Mouse (Mus musculus): ENCODE results near the gene Anpep.

The Anpep gene

DNA sequence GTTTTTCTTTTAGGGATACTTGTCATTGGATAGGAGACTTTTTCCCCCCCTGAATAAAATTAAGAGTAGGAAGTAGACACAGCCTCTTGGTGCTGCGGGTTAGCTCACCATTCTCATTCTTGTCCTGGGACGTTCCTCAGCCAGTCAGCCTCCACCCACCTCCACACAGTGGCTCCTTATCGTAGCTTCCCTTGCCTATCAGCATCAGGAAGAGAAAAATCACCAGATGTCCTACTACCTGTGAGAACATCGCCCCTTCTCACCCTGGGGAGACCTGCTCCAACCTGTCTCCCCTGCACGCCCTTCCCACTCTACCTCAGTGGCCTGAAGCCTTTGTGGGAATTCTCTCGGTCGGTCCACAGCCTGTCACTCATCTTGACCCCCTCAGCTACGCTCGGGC lies at the start of gene Anpep:
TSS of gene Anpep (minus strand) at position 249 of the 400 bp plus-strand sequence.
- no peak for DNase-seq (ENCODE audit: low read depth)

DNA sequence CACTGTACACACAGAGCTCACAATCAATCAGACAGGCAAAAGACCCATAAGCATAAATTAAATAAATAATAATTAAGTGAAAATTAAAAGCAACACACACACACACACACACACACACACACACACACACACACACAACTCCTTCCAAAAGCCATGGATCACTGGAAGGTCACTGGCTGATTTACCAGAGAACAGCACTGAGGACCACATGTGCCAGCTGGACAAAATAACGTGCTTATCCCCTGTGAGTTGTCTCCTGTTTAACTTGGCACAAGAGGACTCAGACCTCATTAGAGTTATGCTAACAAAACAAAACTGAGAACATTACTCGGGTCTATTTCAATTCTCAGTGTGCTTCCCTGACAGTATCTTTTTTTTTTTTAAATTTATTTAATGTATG lies 46.5 kb upstream of the Anpep start:
- no peak for DNase-seq (ENCODE audit: low read depth)

DNA sequence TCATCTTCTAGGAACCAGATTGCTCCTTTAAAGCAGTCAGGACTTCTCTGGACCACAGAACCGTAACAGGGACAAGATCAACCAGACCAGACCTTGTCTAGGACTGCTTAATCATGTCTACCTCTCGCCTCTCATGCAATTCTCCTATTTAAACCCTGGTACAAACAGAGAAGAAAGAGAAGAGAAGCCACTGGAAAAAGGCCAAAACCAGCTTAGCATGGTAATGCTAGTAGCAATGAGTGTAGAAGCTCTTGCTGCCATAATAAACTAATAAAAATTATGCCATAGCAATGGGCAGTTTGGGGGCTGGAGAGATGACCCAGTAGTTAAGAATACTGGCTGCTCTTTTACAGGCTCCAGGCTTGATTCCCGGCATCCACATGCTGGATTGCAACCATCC lies 46.1 kb upstream of the Anpep start:
- DNase-seq (ENCODE audit: low read depth) = no peak

DNA sequence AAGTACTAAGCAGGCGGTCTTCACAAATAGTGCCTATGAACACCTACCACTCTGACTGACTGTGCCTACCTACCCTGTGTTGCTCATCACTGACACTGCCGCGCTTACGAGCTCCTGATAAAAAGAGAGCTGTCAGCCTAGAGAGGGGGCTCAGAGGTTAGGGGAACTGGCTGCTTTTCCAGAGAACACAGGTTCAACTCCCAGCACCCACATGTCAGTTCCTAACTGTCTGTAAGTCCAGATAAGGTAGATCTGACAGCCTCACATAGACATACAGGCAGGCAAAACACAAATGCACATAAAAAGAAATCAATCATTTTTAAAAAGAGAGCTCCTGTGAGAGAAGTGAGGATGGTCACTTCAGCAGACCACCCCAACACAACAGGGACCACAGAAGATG lies 44.3 kb upstream of the Anpep start:
- no peak for DNase-seq (ENCODE audit: low read depth)

DNA sequence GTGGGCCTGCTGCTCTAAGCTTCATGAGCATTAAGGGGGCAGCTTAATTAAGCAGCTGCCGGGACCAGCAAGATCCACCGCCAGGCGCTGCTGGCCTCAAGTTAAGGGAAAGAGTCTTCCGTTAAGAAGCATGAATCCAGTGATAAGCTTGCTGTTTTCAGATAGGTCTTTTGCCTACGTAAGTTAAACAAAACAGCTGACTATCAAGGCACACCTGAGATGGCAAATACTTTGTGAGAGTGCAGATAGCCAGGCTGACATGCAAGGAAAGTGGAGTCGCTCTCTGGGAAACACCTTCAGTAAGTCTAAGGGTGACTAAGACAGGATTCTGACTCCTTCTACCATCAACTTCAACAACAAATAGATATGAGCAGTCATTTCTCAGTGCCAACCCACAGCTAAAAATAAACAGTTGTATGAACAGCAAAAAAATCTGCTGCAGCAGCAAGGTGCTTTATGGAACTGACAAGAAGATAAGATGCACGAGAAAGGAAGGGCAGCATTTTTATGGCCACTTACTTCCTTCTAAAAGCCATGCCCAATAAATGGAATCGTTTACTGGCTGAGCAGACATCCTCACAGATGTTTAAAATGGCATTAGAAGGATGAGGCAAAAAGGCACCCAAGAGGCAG lies 42.4 kb upstream of the Anpep start:
- DNase-seq (ENCODE audit: low read depth) = no peak

DNA sequence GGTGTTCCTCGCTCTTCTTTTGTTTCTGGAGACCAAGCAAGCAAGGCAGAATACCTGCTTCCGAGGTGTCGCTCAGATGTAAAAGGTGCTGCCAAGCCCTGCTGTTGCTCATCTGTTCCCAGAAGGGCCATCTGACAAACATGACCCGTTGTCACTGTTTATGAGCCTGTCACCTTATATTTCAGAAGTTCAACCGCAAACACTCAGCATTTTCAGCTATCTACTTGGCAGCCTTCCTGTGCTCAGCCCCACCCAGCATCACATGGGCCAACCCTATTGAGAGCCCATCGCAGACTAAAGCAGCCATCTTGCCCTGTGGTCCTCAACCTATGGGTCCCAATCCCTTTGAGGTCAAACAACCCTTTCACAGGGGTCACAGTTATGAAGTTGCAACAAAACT lies 39.9 kb upstream of the Anpep start:
- DNase-seq (ENCODE audit: low read depth) = no peak

DNA sequence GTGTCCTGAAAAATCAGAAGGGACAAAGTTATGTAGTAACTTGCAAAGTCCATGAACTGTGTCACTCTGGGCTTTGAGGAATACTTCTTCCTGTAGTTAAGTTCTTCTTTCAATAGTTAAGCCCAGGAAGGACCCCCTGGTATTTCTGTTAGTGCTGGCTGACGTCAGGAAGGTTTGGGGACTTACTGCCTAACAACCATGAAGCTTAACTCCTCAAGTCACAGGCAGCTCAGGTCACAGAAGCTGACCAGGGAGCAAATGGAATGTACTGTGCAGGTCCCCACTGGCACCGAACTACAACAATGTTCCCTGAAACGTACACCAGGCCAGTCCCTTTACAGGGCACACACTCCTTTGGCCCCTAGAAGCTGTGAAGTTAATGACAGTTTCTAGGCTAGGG lies 34.4 kb upstream of the Anpep start:
- no peak for DNase-seq (ENCODE audit: low read depth)

DNA sequence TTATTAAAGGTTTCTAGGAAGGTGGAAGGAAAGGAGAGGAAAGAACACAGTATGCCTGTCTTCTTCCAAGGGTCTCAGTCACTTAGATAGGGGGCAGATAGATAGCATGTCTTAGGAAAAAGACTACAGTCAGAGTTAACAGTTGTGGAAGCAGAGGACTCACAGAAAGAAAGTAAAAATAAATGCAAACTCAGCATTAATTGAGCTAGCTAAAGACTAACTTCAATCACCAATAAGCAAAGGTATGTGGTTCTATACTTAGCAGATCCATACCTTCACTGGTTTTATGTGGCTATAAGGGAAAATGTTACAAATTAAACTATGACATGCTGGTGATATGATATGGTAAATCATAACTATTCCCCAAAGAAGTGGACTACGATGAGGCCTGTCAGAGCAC lies 33.9 kb upstream of the Anpep start:
- no peak for DNase-seq (ENCODE audit: low read depth)

DNA sequence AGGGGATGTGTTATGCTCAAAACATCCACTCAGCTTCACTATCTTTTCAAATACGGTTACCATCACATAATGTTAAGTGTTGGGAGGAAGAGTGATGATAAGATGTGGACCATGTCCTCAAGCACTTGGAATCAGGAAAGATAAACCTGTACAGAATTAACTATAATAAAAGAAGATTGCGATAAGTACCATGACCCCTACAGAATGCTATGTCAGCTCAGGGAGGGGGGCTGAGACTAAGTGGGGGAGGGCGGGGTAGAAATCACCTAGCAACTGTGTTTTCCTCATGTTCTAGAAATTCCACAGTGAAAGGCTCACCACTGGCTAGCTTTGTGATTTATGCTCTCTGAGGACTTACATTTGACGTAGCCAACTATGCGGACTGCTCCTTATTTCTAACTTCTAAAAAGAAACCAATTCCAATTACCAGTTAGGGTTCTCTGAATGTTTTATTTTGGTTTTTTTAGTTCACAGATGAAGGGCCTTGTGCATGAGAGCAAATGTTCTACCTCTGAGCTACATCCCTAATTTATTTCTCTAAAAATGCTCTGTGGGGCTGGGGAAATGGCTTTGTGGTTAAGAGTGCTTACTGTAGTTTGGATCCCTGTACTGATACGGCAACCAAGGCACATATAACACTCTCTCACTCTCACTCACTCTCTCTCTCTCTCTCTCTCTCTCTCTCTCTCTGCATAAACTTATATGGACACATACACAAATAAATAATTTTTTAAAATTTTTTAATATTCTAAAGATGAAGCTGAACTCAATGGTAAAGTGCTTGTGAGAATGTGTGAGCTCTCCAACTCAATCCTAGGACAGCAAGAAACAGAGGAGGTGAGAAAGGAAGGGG lies 31.9 kb upstream of the Anpep start:
- no peak for DNase-seq (ENCODE audit: low read depth)

DNA sequence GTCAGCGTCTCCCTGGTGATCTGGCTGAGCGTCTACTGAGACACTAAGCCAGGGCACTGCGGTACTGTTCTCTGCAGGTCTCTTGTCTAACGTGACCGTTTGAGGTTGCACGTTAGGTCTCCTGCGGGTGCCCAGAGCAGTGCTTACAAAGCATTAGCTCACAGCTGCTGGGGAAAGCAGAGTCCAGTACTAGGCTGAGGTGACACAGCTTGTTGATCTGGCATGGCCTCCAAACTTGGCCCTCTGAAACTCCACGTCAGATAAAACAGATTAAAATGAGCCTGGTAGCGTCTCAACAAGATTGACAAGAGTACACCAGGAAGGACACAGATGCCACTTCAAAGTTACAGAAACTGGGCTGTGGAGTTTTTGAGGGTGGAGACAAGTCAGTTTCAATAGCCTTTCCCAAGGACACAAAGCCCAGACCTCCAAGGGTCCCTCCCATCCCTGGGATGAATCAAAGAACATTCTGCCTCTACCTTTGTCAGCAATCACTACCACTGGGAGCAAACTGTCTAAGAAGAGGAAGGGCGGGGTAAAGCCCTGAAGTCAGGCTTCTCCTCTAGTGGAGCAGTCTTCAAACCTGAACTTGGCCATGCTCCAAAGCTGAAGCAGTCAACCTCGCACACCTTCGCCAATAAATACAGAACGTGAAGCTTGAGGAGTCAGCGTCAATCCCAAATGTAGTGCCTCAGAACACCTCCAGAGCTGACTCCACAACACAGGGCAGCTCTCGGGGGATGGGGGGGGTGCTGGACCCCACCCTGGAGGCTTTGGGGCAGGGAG lies 29.8 kb upstream of the Anpep start:
- DNase-seq (ENCODE audit: low read depth) = no peak

DNA sequence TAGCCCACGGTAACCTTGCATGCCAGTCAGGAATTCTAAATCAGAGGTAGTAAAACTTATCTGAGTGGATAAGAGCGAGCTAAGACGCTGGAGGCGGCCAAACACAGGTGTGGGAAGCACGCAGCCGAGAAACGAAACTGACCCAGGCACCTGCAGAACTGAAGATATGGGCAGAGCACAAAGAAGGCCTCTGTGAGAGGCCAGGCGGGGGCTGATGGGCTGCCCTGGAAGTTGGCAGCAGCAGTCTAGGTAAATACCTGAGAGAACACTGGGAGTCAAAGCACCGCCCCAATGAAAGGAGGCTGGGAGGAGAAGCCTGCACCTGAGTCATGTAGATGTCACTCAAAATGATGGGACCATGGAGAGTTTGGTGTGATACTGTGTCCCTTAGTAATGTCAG lies 27.7 kb upstream of the Anpep start:
- no peak for DNase-seq (ENCODE audit: low read depth)

DNA sequence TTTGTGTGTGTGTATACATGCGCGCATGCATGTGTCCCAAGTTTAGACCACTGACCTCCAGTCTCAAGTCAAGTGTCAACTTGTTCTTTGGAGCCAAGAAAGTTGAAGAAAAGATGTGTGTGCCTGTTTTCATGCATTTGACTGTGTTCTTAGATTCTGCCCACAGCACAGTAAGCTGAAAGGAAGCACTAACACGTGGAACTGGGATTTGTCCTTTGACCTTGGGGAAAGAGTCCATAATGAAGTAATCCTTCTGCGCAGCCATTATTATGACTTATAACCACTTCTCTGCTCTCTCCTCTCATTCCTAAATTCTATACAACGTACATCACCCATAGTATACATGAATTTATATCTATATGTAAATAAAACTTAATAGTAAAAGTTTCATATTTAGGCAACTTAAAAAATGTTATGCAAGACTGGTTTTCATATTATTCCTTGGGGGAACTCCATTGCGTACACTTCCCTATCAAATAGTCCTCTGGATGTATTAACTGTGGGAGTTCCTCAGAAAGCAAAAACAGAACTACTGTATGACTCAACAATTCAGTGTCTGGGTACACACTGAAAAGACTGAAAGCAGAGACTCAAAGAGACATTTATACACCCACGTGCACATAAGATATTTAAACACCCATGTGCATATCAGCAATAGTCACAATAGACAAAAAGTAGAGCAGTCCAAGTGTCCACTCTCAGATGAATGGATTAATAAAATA lies 22.9 kb upstream of the Anpep start:
- no peak for DNase-seq (ENCODE audit: low read depth)

DNA sequence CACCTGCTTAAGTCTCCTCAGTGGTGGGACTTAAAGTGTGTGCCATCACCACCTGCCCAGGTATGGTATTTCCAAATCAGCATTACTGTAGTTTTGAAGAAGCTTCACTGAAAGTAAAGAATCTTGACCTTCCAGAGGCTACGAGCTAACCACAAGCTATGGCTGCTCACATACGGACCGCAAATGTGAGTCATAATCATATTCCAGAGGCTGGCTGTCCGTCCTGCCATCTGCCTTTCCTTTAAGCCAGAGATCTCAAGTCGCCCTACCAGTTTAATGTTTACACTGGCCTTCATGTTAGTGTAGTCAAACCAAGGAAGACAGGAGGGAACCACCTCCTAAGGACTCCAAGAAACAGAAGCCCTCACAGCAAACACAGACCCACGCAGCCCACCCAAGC lies 21.0 kb upstream of the Anpep start:
- no peak for DNase-seq (ENCODE audit: low read depth)

DNA sequence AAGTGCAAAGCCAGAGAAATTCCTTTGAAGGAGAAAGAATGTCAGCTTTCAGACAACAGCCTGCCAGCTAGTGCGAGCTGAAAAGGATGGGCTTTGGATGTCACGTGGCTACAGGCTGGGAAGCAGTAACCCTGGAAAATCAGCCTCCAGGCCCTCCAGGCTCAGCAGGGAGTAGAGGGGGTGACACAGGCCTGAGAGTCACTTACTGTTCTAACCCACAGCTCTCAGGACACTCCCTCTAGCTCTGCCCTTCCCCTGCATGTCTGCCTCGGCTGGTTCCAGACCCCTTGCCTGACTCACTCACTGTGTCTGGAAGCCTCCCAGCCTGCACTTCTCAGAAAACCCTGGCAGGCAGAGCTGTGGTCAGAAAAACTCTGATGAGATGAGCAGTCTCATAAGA lies 20.1 kb upstream of the Anpep start:
- peak; percentile 8 for DNase-seq (ENCODE audit: low read depth)

DNA sequence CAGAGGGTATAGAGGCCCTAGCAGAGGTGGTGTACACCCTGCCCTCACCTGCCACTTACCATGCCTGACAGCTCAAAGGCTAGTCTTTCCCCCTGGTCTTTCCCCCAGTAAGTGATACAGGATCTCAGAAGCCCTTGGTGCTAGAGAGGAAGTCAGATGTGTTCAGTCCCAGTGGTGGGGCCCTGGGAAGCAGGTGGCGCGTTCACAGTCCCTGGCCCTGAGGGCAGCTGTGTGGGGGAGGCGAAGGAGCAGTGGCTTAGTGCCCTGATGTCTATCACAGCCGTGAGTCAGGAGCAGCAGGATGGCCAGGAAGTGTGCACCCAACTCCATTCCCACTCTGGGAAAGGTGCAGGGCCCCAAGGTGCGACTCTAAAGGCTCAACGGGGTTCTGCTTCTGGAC lies 19.2 kb upstream of the Anpep start:
- DNase-seq (ENCODE audit: low read depth) = no peak

DNA sequence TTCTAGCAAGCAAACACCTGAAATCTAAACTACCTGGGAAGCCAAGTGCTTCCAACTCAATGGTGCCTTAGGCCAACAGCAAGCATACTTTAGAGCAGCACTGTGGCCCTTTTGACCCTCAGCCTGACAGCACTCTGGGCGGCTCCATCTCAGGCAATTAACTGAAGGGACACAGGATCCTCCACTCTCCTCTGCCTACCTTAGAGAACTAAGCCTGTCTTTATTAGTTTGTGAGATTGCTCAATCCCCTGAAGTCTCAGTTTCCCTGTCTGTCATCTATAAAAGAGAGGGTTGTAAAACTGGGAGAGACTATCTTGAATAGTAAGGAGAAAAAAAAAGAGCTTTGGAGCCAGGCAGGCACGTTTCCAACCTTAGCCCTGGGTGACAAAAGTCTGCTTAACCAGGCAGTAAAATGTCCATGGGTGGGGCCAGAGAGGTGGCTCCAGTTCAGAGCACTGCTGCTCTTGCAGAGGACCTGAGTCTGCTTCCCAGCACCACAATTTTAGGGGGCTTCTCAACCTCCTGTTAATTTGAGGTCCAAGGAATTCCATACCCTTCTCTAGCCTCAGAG lies 17.7 kb upstream of the Anpep start:
- no peak for DNase-seq (ENCODE audit: low read depth)

DNA sequence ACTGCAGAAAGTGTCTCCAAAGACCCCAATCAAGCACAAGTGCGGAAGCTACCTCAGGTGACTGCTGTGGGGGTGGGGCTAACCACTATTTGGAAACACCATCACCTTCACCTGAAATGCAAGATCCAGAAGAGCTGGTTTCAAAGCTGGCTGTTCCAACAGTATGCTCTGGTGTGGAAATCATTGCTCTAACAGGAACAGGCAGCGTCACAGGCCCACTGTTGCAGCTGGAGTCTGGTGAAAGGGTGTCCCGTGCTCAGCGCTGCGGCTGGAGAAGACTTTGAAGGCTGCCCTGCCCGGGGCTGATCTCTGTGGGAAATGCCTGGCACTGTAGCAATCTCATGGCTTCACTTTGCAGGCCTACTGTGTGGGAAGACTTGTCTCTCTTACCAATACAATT lies 12.5 kb upstream of the Anpep start:
- no peak for DNase-seq (ENCODE audit: low read depth)

DNA sequence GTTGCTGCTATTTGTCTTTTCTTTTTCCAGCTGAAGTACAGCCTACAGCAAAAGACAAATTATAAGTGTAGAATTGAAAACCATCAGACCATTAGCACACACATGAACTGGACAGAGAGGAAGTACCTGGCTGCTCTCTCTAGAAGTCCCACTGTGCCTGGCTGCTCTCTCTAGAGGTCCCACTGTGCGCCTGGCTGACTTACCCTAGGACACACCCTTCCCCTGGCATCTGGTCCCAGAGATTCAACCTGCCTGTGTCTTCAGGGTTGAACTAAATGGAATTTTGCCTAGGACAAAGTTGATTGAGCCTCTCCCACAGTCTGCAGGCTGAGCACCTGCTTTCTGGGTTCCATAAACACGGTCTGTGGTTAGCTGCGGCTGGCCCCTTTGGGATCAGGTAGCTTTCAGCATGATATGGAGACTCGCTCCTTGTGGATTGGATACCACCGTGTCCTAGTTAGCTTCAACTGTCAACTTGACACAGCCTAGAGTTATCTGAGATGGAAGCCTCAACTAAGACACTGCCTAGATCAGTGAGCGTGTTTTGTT lies 11.0 kb upstream of the Anpep start:
- no peak for DNase-seq (ENCODE audit: low read depth)

DNA sequence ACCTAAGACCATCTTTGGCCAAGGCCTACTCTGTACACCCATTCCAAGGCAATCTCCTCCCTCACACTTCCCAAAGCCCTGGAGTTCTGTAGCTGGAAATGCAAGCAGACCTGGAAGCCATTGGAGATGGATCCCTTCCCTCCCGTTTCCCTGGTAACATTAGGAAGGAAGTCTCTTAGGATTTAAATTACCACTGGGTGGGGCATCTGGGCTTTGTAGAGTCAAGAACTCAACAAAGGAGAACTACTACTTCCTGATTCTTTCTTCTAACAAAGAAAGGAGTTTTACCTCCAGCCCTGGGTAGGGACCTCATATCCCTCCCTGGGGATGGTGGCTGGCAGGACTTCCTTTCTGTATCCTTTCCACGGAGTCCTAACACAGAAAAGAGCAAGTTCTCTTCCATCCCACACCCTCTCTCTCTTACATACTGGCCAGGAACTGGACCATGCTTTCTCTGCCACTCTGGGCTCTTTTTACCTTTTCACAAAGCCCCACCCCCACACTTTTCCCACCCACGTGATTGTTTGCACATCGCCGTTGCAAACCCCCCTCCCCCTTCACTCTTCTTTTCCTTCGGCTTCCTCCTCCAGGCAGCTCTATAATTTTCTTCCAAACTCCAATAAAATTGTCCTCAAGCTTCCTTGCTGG lies 8.3 kb upstream of the Anpep start:
- no peak for DNase-seq (ENCODE audit: low read depth)

DNA sequence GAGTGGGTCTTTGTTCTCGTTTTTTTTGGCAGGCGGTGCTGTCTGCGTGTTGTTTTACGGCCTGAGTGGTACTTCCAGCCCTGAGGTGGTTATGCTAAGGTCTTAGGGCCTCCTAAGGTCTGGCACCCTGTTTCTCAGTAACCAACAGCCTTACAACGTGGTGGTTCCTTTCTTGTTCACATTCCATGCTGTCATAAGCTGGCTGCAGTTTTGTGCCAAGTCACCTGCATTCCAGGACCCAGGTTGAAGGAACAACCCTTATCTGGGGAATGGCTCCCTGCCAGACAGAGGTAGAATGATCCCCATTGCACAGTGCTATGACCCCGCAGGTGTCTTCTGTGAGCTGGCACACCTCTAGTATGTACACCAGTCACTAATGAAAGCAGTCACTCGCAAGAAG lies 7.6 kb upstream of the Anpep start:
- DNase-seq (ENCODE audit: low read depth) = no peak

DNA sequence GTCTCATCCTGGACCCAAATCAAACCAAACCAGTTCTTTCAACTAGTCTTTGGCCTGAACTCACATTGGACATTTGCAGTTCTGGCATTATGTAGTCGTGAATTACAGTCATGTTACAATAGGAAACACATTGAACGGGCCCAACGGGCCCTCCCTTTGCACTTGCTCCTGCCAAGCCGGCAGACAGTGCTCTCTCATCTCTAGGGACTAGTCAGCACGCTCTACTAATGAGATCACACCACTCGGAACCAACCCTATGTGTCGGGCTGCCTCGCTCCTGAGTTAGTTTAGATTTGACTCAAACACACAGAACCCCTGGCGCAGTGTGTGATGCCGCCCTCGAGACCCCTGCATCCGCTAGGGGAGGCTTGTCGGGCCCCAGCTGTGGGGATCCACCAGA lies 7.0 kb upstream of the Anpep start:
- no peak for DNase-seq (ENCODE audit: low read depth)

Data from 416B (cell line).